Mouse (Mus musculus): ENCODE results near the gene Zfp983. TPM values are rescaled to one million over a fixed set of nuclear protein-coding genes. Genes with fewer than 3 reads are reported as not detected.

Zfp983 gene
- polyA plus RNA-seq, 1 experiment from 2014 or later: 1.9 TPM

GRCm38 (mm10) chr17:21703414-21703813 lies 53.0 kb downstream of the Zfp983 start:
- TF ChIP-seq CTCF (IDR thresholded peaks at IDR 0.05; ENCODE audit: low read depth): no peak
- H3K36me3 ChIP-seq (ENCODE audit: control insufficient read depth, insufficient read depth): no peaks in the 10 kb centered on the region
- ATAC-seq: no peak
- H3K4me3 ChIP-seq (ENCODE audit: low read depth, low read length): no peak overlapping the region
- 85% methylated on average over 1 of the region's 1 CpGs for WGBS
- H3K4me2 ChIP-seq (replicated peaks; ENCODE audit: low read depth): no peak overlapping the region
- H3K27me3 ChIP-seq (replicated peaks; ENCODE audit: control insufficient read depth, insufficient read depth, low read length): no peaks in the 10 kb centered on the region
- no peaks in the 10 kb centered on the region for H3K4me1 ChIP-seq (replicated peaks; ENCODE audit: control insufficient read depth, insufficient read depth, low read length)
- no peak overlapping the region for H3K9ac ChIP-seq (ENCODE audit: low read depth, low read length)
- H3K9me3 ChIP-seq (ENCODE audit: control insufficient read depth): no peaks in the 10 kb centered on the region
- no peak overlapping the region for H3K27ac ChIP-seq (ENCODE audit: low read depth, low read length)

GRCm38 (mm10) chr17:21707343-21707996 lies 57.0 kb downstream of the Zfp983 start, which contains the start of gene Zfp760:
Gene Zfp760 (plus strand): TSS chr17:21707741.
- 7% methylated on average over 26 of the region's 26 CpGs for WGBS
- TF ChIP-seq CTCF (IDR thresholded peaks at IDR 0.05; ENCODE audit: low read depth): no peak
- no peaks in the 10 kb centered on the region for H3K27me3 ChIP-seq (replicated peaks; ENCODE audit: control insufficient read depth, insufficient read depth, low read length)
- peak within 1 kb of the TSS; percentile 50; the same call in 1 of the 2 replicates for H3K9ac ChIP-seq (ENCODE audit: low read depth, low read length)
- no peaks in the 10 kb centered on the region for H3K9me3 ChIP-seq (ENCODE audit: control insufficient read depth)
- H3K4me2 ChIP-seq (replicated peaks; ENCODE audit: low read depth): peak within 1 kb of the TSS; percentile 67
- H3K4me1 ChIP-seq (replicated peaks; ENCODE audit: control insufficient read depth, insufficient read depth, low read length): no peaks in the 10 kb centered on the region
- peak within 1 kb of the TSS; percentile 67 for H3K27ac ChIP-seq (ENCODE audit: low read depth, low read length)
- H3K36me3 ChIP-seq (ENCODE audit: control insufficient read depth, insufficient read depth): no peaks in the 10 kb centered on the region
- peak within 1 kb of the TSS; percentile 57 for H3K4me3 ChIP-seq (ENCODE audit: low read depth, low read length)
- peak; percentile 96 for ATAC-seq

- Histone ChIP-seq H3K4me1 (replicated peaks; ENCODE audit: control insufficient read depth, insufficient read depth, low read length) (no peaks in the 10 kb centered on the region), H3K4me2 (replicated peaks; ENCODE audit: low read depth) (peak overlapping the region; percentile 67), H3K9ac (ENCODE audit: low read depth, low read length) (no peak overlapping the region), H3K36me3 (ENCODE audit: control insufficient read depth, insufficient read depth) (no peaks in the 10 kb centered on the region), H3K27ac (ENCODE audit: low read depth, low read length) (no peak overlapping the region), H3K4me3 (ENCODE audit: low read depth, low read length) (peak overlapping the region; percentile 57; the same call in 1 of the 2 replicates), H3K9me3 (ENCODE audit: control insufficient read depth) (no peaks in the 10 kb centered on the region), H3K27me3 (replicated peaks; ENCODE audit: control insufficient read depth, insufficient read depth, low read length) (no peaks in the 10 kb centered on the region)
- 10% methylated on average over 2 of the region's 2 CpGs for WGBS
- TF ChIP-seq CTCF (IDR thresholded peaks at IDR 0.05; ENCODE audit: low read depth): no peak
- ATAC-seq: no peak
Measured at GRCm38 (mm10) chr17:21708401-21708800, 58.0 kb downstream of the Zfp983 start.

Other genes starting within 250 kb of the Zfp983 start
- 4.6 and 4.9 TPM in 2 replicates for gene Zfp54, start 227.4 kb upstream of the Zfp983 start, polyA plus RNA-seq (2015; fragmentation: Nextera tagmentation; extraction: Ambion mirVana)
- gene Zfp51, start 200.2 kb upstream of the Zfp983 start, polyA plus RNA-seq (2015; fragmentation: Nextera tagmentation; extraction: Ambion mirVana): 7.8 and 8.3 TPM in 2 replicates
- gene Zfp53, start 161.6 kb upstream of the Zfp983 start, polyA plus RNA-seq (2015; fragmentation: Nextera tagmentation; extraction: Ambion mirVana): 5.8 and 5.9 TPM in 2 replicates
- 2.7 and 3.5 TPM in 2 replicates for gene Zfp52, start 115.1 kb upstream of the Zfp983 start, polyA plus RNA-seq (2015; fragmentation: Nextera tagmentation; extraction: Ambion mirVana)
- gene Zfp948, start 83.6 kb upstream of the Zfp983 start, polyA plus RNA-seq (2015; fragmentation: Nextera tagmentation; extraction: Ambion mirVana): 13.7 and 15.1 TPM in 2 replicates
- gene Gm10226, start 41.2 kb downstream of the Zfp983 start, polyA plus RNA-seq (2015; fragmentation: Nextera tagmentation; extraction: Ambion mirVana): 1.9 and 2.6 TPM in 2 replicates
- gene Zfp760, start 57.1 kb downstream of the Zfp983 start, polyA plus RNA-seq (2015; fragmentation: Nextera tagmentation; extraction: Ambion mirVana): 2.3 and 2.5 TPM in 2 replicates
- 2.0 and 2.3 TPM in 2 replicates for gene Zfp229, start 80.2 kb downstream of the Zfp983 start, polyA plus RNA-seq (2015; fragmentation: Nextera tagmentation; extraction: Ambion mirVana)
- gene Zfp820, start 195.1 kb downstream of the Zfp983 start, polyA plus RNA-seq (2015; fragmentation: Nextera tagmentation; extraction: Ambion mirVana): 5.5 and 5.7 TPM in 2 replicates

Measured in intestine, postnatal 0 days (tissue).